Comparison of ENCODE assay signal across 7 mouse cellular contexts in the genomic region with DNA sequence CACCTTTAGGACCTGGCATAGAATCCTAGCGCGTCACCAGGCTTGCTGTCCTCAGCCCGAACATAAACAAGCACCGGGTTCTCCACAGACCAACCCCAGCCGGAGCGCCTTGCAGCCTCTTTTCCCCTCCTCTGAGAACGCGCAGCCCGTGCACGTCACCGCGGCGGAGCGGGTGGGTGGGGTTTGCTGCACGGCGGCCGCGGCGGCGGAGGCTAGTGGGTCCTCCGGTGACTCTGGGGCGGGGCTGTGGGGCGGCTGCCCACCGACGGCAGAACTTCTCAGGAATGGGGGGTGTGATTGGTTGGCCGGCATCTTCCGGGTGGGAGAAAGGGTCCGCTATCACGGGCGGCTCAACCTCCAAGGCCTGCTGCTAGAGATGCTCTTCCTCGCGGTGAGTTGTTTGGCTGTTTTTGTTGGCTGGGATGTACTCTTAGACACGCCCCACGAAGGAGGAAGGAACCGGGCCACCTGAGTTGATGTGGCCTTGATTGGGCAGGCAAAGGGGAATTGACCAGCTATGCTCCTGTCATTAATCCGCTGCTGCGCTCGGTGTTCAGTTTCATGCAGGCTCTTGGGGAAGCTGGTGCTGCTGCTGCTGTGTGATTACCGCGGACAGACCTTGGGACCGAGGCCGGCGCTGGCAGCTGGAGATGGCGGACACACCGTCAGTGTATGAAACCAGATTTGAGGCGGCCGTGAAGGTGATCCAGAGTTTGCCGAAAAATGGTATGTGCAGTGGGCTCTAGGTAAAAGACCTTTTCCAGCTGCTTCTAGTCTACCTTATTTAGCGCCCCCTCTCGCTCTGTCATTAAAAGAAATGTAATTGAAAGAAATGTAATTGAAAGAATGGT. TPM values are rescaled to one million over a fixed set of nuclear protein-coding genes. Genes with fewer than 3 reads are reported as not detected.
DNase-seq lines count a peak whose midpoint lies in the region; ATAC-seq lines count a peak whose summit lies in the region.

No protein-coding gene starts in this region.

- H3K27me3 ChIP-seq in embryonic facial prominence, embryonic 11.5 days (ENCODE audit: control insufficient read depth, insufficient read depth, low read length): no peaks in the 10 kb centered on the region
- no peaks in the 10 kb centered on the region for H3K27me3 ChIP-seq in limb, embryonic 11.5 days (ENCODE audit: control insufficient read depth, insufficient read depth, low read length)
- H3K27me3 ChIP-seq in midbrain, embryonic 14.5 days (ENCODE audit: control insufficient read depth, insufficient read depth, low read length): no peaks in the 10 kb centered on the region

- 0% methylated on average over 50 of the region's 50 CpGs for WGBS in embryonic facial prominence, embryonic 11.5 days
- under 1% methylated on average over 50 of the region's 50 CpGs for WGBS in limb, embryonic 11.5 days
- 1% methylated on average over 50 of the region's 50 CpGs for WGBS in midbrain, embryonic 14.5 days

- no peaks in the 10 kb centered on the region for H3K4me1 ChIP-seq in embryonic facial prominence, embryonic 11.5 days (ENCODE audit: control insufficient read depth, insufficient read depth, low read length)
- H3K4me1 ChIP-seq in limb, embryonic 11.5 days (ENCODE audit: control insufficient read depth, insufficient read depth, low read length): no peaks in the 10 kb centered on the region
- H3K4me1 ChIP-seq in midbrain, embryonic 14.5 days (ENCODE audit: control insufficient read depth, insufficient read depth, low read length): no peaks in the 10 kb centered on the region; the same call in 1 of the 2 replicates

- peak overlapping the region; percentile 51 for H3K4me3 ChIP-seq in embryonic facial prominence, embryonic 11.5 days (ENCODE audit: low read depth, low read length)
- peak overlapping the region; percentile 62 for H3K4me3 ChIP-seq in limb, embryonic 11.5 days (ENCODE audit: low read depth, low read length)
- peak overlapping the region; percentile 71 for H3K4me3 ChIP-seq in midbrain, embryonic 14.5 days (replicated peaks; ENCODE audit: low read depth, low read length)

- peak; percentile 92 for ATAC-seq in embryonic facial prominence, embryonic 11.5 days (replicated peaks; ENCODE audit: insufficient number of reproducible peaks, low FRiP score, low TSS enrichment, low read depth)
- ATAC-seq in limb, embryonic 11.5 days (ENCODE audit: insufficient number of reproducible peaks, low FRiP score, low TSS enrichment, low read depth): peak; percentile 88
- peak; percentile 91 for ATAC-seq in midbrain, embryonic 14.5 days (ENCODE audit: low FRiP score, low TSS enrichment)

- no peaks in the 10 kb centered on the region for H3K36me3 ChIP-seq in embryonic facial prominence, embryonic 11.5 days (replicated peaks; ENCODE audit: control insufficient read depth, insufficient read depth, low read depth, low read length)
- no peaks in the 10 kb centered on the region for H3K36me3 ChIP-seq in limb, embryonic 11.5 days (ENCODE audit: control insufficient read depth, insufficient read depth, low read length)
- H3K36me3 ChIP-seq in midbrain, embryonic 14.5 days (ENCODE audit: control insufficient read depth, insufficient read depth, low read length): peaks cover 14% of the 10 kb centered on the region

- H3K27ac ChIP-seq in embryonic facial prominence, embryonic 11.5 days (replicated peaks; ENCODE audit: low read depth, low read length): peak overlapping the region; percentile 80
- H3K27ac ChIP-seq in limb, embryonic 11.5 days (replicated peaks; ENCODE audit: low read depth, low read length): peak overlapping the region; percentile 84
- H3K27ac ChIP-seq in midbrain, embryonic 14.5 days (replicated peaks; ENCODE audit: low read depth, low read length): peak overlapping the region; percentile 95

- H3K4me2 ChIP-seq in embryonic facial prominence, embryonic 11.5 days (ENCODE audit: low read depth, low read length): peak overlapping the region; percentile 78
- H3K4me2 ChIP-seq in limb, embryonic 11.5 days (ENCODE audit: low read depth, severe bottlenecking): peak overlapping the region; percentile 97
- peak overlapping the region; percentile 99 for H3K4me2 ChIP-seq in midbrain, embryonic 14.5 days (ENCODE audit: low read length)

- peak; percentile 97 for DNase-seq in adrenal gland, postnatal 14 days
- peak; percentile 92 for DNase-seq in embryonic facial prominence, embryonic 11.5 days (ENCODE audit: low spot score)
- DNase-seq in heart, adult 11 months: peak; percentile 100
- peak; percentile 95 for DNase-seq in kidney, adult 18-20 months
- DNase-seq in limb, embryonic 11.5 days (ENCODE audit: low spot score): peak; percentile 95
- peak; percentile 94 for DNase-seq in midbrain, embryonic 14.5 days
- DNase-seq in spleen, adult 18-20 months: peak; percentile 94 to 95

- H3K9ac ChIP-seq in embryonic facial prominence, embryonic 11.5 days (replicated peaks; ENCODE audit: low read length): peak overlapping the region; percentile 63
- H3K9ac ChIP-seq in limb, embryonic 11.5 days (ENCODE audit: low read length): peak overlapping the region; percentile 80
- peak overlapping the region; percentile 82 for H3K9ac ChIP-seq in midbrain, embryonic 14.5 days (replicated peaks; ENCODE audit: low read length)

- H3K9me3 ChIP-seq in embryonic facial prominence, embryonic 11.5 days (replicated peaks; ENCODE audit: control insufficient read depth, low read length): no peaks in the 10 kb centered on the region
- no peaks in the 10 kb centered on the region for H3K9me3 ChIP-seq in limb, embryonic 11.5 days (ENCODE audit: control insufficient read depth, low read length)
- H3K9me3 ChIP-seq in midbrain, embryonic 14.5 days (ENCODE audit: control insufficient read depth, low read length): no peaks in the 10 kb centered on the region

RNA-seq across cellular contexts. Expression of a gene that starts 1.2 kb away (rescaled TPM):
- 66.1 and 75.1 TPM in 2 replicates for total RNA-seq in adrenal gland, postnatal 14 days (2021)
- 26.1 and 27.4 TPM in 2 replicates for polyA plus RNA-seq in embryonic facial prominence, embryonic 11.5 days (2014; fragmentation: Nextera tagmentation; extraction: Ambion mirVana)
- polyA plus RNA-seq in limb, embryonic 11.5 days (2014; fragmentation: Nextera tagmentation; extraction: Ambion mirVana): 25.6 and 28.9 TPM in 2 replicates
- polyA plus RNA-seq in midbrain, embryonic 14.5 days (2014; fragmentation: Nextera tagmentation; extraction: Ambion mirVana): 58.6 and 61.3 TPM in 2 replicates

RNA-seq across cellular contexts. Expression of a gene that starts 29.1 kb away (rescaled TPM):
- 66.9 and 67.6 TPM in 2 replicates for total RNA-seq in adrenal gland, postnatal 14 days (2021)
- 41.4 and 42.3 TPM in 2 replicates for polyA plus RNA-seq in embryonic facial prominence, embryonic 11.5 days (2014; fragmentation: Nextera tagmentation; extraction: Ambion mirVana)
- polyA plus RNA-seq in limb, embryonic 11.5 days (2014; fragmentation: Nextera tagmentation; extraction: Ambion mirVana): 43.7 and 44.8 TPM in 2 replicates
- polyA plus RNA-seq in midbrain, embryonic 14.5 days (2014; fragmentation: Nextera tagmentation; extraction: Ambion mirVana): 63.5 and 64.3 TPM in 2 replicates

Comparison
In these comparisons a context has a peak if more than half of its experiments do, and no peak if none do; other contexts are left out.
1. Peak in every context shown above with its lines: DNase-seq, ATAC-seq, H3K4me3 ChIP-seq and H3K27ac ChIP-seq.